Mouse (Mus musculus) stomach, embryonic 15.5 days (tissue): ENCODE measurements around the gene Arhgap10. TPM values are rescaled to one million over a fixed set of nuclear protein-coding genes. Genes with fewer than 3 reads are reported as not detected.

Experiments
- ATAC-seq: fragments of 200-750 bp; cut with Nextera tagmentation; 2 replicates; pipeline ENCODE4 v1.8.0; 2017; ENCODE audit warnings: low read depth, moderate number of reproducible peaks, moderate TSS enrichment; ENCODE audit not compliant: insufficient read depth, low FRiP score
- H3K27ac ChIP-seq: fragments of 300-500 bp; sonication (generic); 2 replicates; pipeline ENCODE4 v1.5.1; 2015; ENCODE audit warnings: mild to moderate bottlenecking, inconsistent platforms
- H3K27me3 ChIP-seq: fragments of 300-500 bp; sonication (generic); replicated peaks from 2 replicates; pipeline ENCODE4 v1.6.1; 2015; ENCODE audit warnings: inconsistent platforms
- H3K36me3 ChIP-seq: fragments of 300-500 bp; sonication (generic); 2 replicates; pipeline ENCODE4 v1.6.1; 2015; ENCODE audit warnings: inconsistent platforms
- H3K4me1 ChIP-seq: fragments of 300-500 bp; sonication (generic); 2 replicates; pipeline ENCODE4 v1.6.1; 2015; ENCODE audit warnings: inconsistent platforms
- H3K4me2 ChIP-seq: fragments of 300-500 bp; sonication (generic); 2 replicates; pipeline ENCODE4 v1.6.1; 2015; ENCODE audit warnings: mild to moderate bottlenecking, inconsistent platforms
- H3K4me3 ChIP-seq: fragments of 300-500 bp; sonication (generic); replicated peaks from 2 replicates; pipeline ENCODE4 v1.5.1; 2015; ENCODE audit warnings: inconsistent platforms
- H3K9ac ChIP-seq: fragments of 300-500 bp; sonication (generic); 2 replicates; pipeline ENCODE4 v1.6.1; 2015; ENCODE audit warnings: inconsistent platforms
- H3K9me3 ChIP-seq: fragments of 300-500 bp; sonication (generic); 2 replicates; pipeline ENCODE4 v1.6.1; 2016; ENCODE audit warnings: inconsistent platforms
- WGBS: fragments of 180-500 bp; shearing (Covaris S2); methylation state at CpG from one replicate; pipeline ENCODE4 v1.1.7; 2015; 5-methylcytosine and 5-hydroxymethylcytosine counted together
- polyA plus RNA-seq: library from polyadenylated mRNA; unstranded; fragments of >200 nt; fragmentation: Nextera tagmentation; extraction: Ambion mirVana; gene quantifications from 2 replicates; pipeline ENCODE4 v1.2.1, GENCODE M21; 2015

The Arhgap10 gene
- polyA plus RNA-seq, 1 experiment from 2014 or later: 29.4 TPM

- ATAC-seq: no peak
- 74% methylated on average over 4 of the region's 4 CpGs for WGBS
These were observed 225.6 kb downstream of the Arhgap10 start for GRCm38 (mm10) chr8:77292120-77292519.

GRCm38 (mm10) chr8:77288492-77288891, 229.3 kb downstream of the Arhgap10 start:
- Histone ChIP-seq H3K27ac (no peak overlapping the region), H3K27me3 (no peaks in the 10 kb centered on the region), H3K36me3 (no peaks in the 10 kb centered on the region), H3K4me3 (no peak overlapping the region), H3K4me1 (no peaks in the 10 kb centered on the region), H3K9me3 (no peaks in the 10 kb centered on the region), H3K9ac (no peak overlapping the region), H3K4me2 (no peak overlapping the region)
- 92% methylated on average over 12 of the region's 12 CpGs for WGBS
- ATAC-seq: no peak

More at GRCm38 (mm10) chr8:77292120-77292519, 225.6 kb downstream of the Arhgap10 start:
- H3K9me3 ChIP-seq: no peaks in the 10 kb centered on the region
- H3K27me3 ChIP-seq: no peaks in the 10 kb centered on the region
- no peak overlapping the region for H3K9ac ChIP-seq
- no peak overlapping the region for H3K27ac ChIP-seq
- no peak overlapping the region for H3K4me3 ChIP-seq
- H3K36me3 ChIP-seq: peaks cover 7% of the 10 kb centered on the region; the same call in 1 of the 2 replicates
- no peak overlapping the region for H3K4me2 ChIP-seq
- no peaks in the 10 kb centered on the region for H3K4me1 ChIP-seq

GRCm38 (mm10) chr8:77288065-77288464, 229.7 kb downstream of the Arhgap10 start:
- no peaks in the 10 kb centered on the region for H3K27me3 ChIP-seq
- H3K27ac ChIP-seq: no peak overlapping the region
- H3K4me2 ChIP-seq: no peak overlapping the region
- no peak for ATAC-seq
- no peak overlapping the region for H3K9ac ChIP-seq
- no peaks in the 10 kb centered on the region for H3K4me1 ChIP-seq
- 75% methylated on average over 3 of the region's 3 CpGs for WGBS
- no peaks in the 10 kb centered on the region for H3K9me3 ChIP-seq
- no peaks in the 10 kb centered on the region for H3K36me3 ChIP-seq
- no peak overlapping the region for H3K4me3 ChIP-seq

GRCm38 (mm10) chr8:77284473-77284872, 233.3 kb downstream of the Arhgap10 start:
- Histone ChIP-seq H3K4me1 (no peaks in the 10 kb centered on the region), H3K9me3 (no peaks in the 10 kb centered on the region), H3K36me3 (no peaks in the 10 kb centered on the region), H3K9ac (no peak overlapping the region), H3K4me3 (no peak overlapping the region), H3K27me3 (no peaks in the 10 kb centered on the region), H3K27ac (no peak overlapping the region), H3K4me2 (no peak overlapping the region)
- 82% methylated on average over 3 of the region's 3 CpGs for WGBS
- no peak for ATAC-seq

GRCm38 (mm10) chr8:77282605-77283236, 235.0 kb downstream of the Arhgap10 start:
- H3K4me1 ChIP-seq: no peaks in the 10 kb centered on the region
- ATAC-seq: no peak
- H3K4me2 ChIP-seq: no peak overlapping the region
- no peak overlapping the region for H3K27ac ChIP-seq
- H3K9me3 ChIP-seq: no peaks in the 10 kb centered on the region
- H3K4me3 ChIP-seq: no peak overlapping the region
- H3K27me3 ChIP-seq: no peaks in the 10 kb centered on the region
- no peak overlapping the region for H3K9ac ChIP-seq
- 87% methylated on average over 7 of the region's 7 CpGs for WGBS
- H3K36me3 ChIP-seq: no peaks in the 10 kb centered on the region

- no peak overlapping the region for H3K9ac ChIP-seq
- 55% methylated on average over 3 of the region's 3 CpGs for WGBS
These were observed 237.8 kb downstream of the Arhgap10 start for GRCm38 (mm10) chr8:77279977-77280376.

GRCm38 (mm10) chr8:77278246-77278645, 239.5 kb downstream of the Arhgap10 start:
- Histone ChIP-seq H3K4me3 (no peak overlapping the region), H3K4me2 (no peak overlapping the region), H3K9me3 (no peaks in the 10 kb centered on the region), H3K27ac (no peak overlapping the region), H3K36me3 (no peaks in the 10 kb centered on the region), H3K4me1 (no peaks in the 10 kb centered on the region), H3K9ac (no peak overlapping the region), H3K27me3 (no peaks in the 10 kb centered on the region)
- WGBS: 91% methylated on average over 4 of the region's 4 CpGs
- no peak for ATAC-seq

More at GRCm38 (mm10) chr8:77279977-77280376, 237.8 kb downstream of the Arhgap10 start:
- ATAC-seq: no peak
- Histone ChIP-seq H3K4me1 (no peaks in the 10 kb centered on the region), H3K4me2 (no peak overlapping the region), H3K27me3 (no peaks in the 10 kb centered on the region), H3K9me3 (no peaks in the 10 kb centered on the region), H3K36me3 (no peaks in the 10 kb centered on the region), H3K27ac (no peak overlapping the region), H3K4me3 (no peak overlapping the region)

GRCm38 (mm10) chr8:77276827-77277226, 240.9 kb downstream of the Arhgap10 start:
- H3K4me3 ChIP-seq: no peak overlapping the region
- no peak overlapping the region for H3K9ac ChIP-seq
- no peaks in the 10 kb centered on the region for H3K9me3 ChIP-seq
- H3K36me3 ChIP-seq: peaks cover 3% of the 10 kb centered on the region; the same call in 1 of the 2 replicates
- H3K4me2 ChIP-seq: no peak overlapping the region
- ATAC-seq: peak; percentile 43; the same call in 1 of the 2 replicates
- 77% methylated on average over 10 of the region's 10 CpGs for WGBS
- no peak overlapping the region for H3K27ac ChIP-seq
- no peaks in the 10 kb centered on the region for H3K4me1 ChIP-seq
- H3K27me3 ChIP-seq: no peaks in the 10 kb centered on the region

GRCm38 (mm10) chr8:77275571-77275970, 242.2 kb downstream of the Arhgap10 start:
- 84% methylated on average over 5 of the region's 5 CpGs for WGBS

GRCm38 (mm10) chr8:77272136-77272535, 245.6 kb downstream of the Arhgap10 start:
- WGBS: 84% methylated on average over 6 of the region's 6 CpGs
- no peak overlapping the region for H3K27ac ChIP-seq
- no peak for ATAC-seq
- no peaks in the 10 kb centered on the region for H3K9me3 ChIP-seq
- no peaks in the 10 kb centered on the region for H3K4me1 ChIP-seq
- H3K36me3 ChIP-seq: peaks cover 3% of the 10 kb centered on the region; the same call in 1 of the 2 replicates
- H3K4me3 ChIP-seq: no peak overlapping the region
- no peak overlapping the region for H3K4me2 ChIP-seq
- no peaks in the 10 kb centered on the region for H3K27me3 ChIP-seq
- H3K9ac ChIP-seq: no peak overlapping the region

More at GRCm38 (mm10) chr8:77275571-77275970, 242.2 kb downstream of the Arhgap10 start:
- no peak overlapping the region for H3K4me2 ChIP-seq
- no peaks in the 10 kb centered on the region for H3K4me1 ChIP-seq
- peaks cover 3% of the 10 kb centered on the region; the same call in 1 of the 2 replicates for H3K36me3 ChIP-seq
- ATAC-seq: no peak
- H3K27ac ChIP-seq: no peak overlapping the region
- no peaks in the 10 kb centered on the region for H3K9me3 ChIP-seq
- H3K4me3 ChIP-seq: no peak overlapping the region
- H3K9ac ChIP-seq: no peak overlapping the region
- no peaks in the 10 kb centered on the region for H3K27me3 ChIP-seq

- Histone ChIP-seq H3K9ac (no peak overlapping the region), H3K4me2 (no peak overlapping the region), H3K27ac (0 out of 2 replicates have a peak overlapping the region, but pooled peaks have one; percentile 2), H3K36me3 (peaks cover 3% of the 10 kb centered on the region; the same call in 1 of the 2 replicates), H3K27me3 (no peaks in the 10 kb centered on the region), H3K4me1 (no peaks in the 10 kb centered on the region), H3K9me3 (no peaks in the 10 kb centered on the region), H3K4me3 (no peak overlapping the region)
- ATAC-seq: peak; percentile 27; the same call in 1 of the 2 replicates
- 37% methylated on average over 1 of the region's 1 CpGs for WGBS
These were observed 249.8 kb downstream of the Arhgap10 start for GRCm38 (mm10) chr8:77267941-77268405.

GRCm38 (mm10) chr8:77262216-77263009, 255.3 kb downstream of the Arhgap10 start:
- no peak overlapping the region for H3K4me3 ChIP-seq
- H3K4me1 ChIP-seq: 0 out of 2 replicates have a peak, but pooled peaks cover 6% of the 10 kb centered on the region
- no peak for ATAC-seq
- no peak overlapping the region for H3K27ac ChIP-seq
- no peaks in the 10 kb centered on the region for H3K9me3 ChIP-seq
- peaks cover 15% of the 10 kb centered on the region for H3K36me3 ChIP-seq
- no peak overlapping the region for H3K9ac ChIP-seq
- H3K27me3 ChIP-seq: no peaks in the 10 kb centered on the region
- no peak overlapping the region for H3K4me2 ChIP-seq
- WGBS: 62% methylated on average over 12 of the region's 12 CpGs
